Mouse (Mus musculus): ENCODE results near the gene Parn. TPM values are rescaled to one million over a fixed set of nuclear protein-coding genes. Genes with fewer than 3 reads are reported as not detected.

The Parn gene
- total and polyA plus RNA-seq, 3 experiments, result 48.7 to 88.6 (median 62.6) TPM

DNA sequence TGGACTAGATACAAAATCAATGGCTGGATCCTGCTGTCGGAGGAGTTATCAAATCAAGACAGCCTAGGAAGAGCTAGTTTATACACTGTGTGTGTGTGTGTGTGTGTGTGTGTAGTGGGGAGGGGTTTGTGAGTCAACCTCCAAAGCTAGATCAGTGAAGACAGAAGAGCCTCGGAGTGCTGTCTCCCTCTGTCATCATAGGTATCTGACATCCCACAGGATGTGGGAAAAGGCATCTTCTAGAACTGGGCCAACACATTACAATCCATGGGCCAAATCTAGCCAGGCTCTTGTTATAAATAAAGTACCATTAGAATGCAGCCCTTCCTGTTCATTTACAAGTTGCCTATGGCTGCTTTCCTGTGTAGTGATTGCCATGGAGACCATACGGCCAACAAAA lies 163.5 kb downstream of the Parn start:
- Histone ChIP-seq H3K27me3 (replicated peaks) (no peaks in the 10 kb centered on the region), H3K79me2 (replicated peaks; ENCODE audit: control insufficient read depth, extremely low read depth, insufficient read depth, poor library complexity, severe bottlenecking) (no peaks in the 10 kb centered on the region), H3K4me1 (ENCODE audit: control insufficient read depth in 1 of 2, insufficient read depth in 2 of 2) (peaks cover 23 to 28% of the 10 kb centered on the region in 2 experiments), H3K36me3 (replicated peaks in 1 of 2; ENCODE audit: control insufficient read depth in 1 of 2, insufficient read depth in 1 of 2, low read length in 1 of 2) (no peaks in the 10 kb centered on the region), H3K27ac (ENCODE audit: insufficient read depth, low read depth) (no peak overlapping the region), H3K4me2 (ENCODE audit: insufficient read depth, low read depth, poor library complexity, severe bottlenecking) (no peak overlapping the region), H3K9ac (ENCODE audit: insufficient read depth, low read depth) (no peak overlapping the region), H3K9me3 (replicated peaks; ENCODE audit: low read length) (no peaks in the 10 kb centered on the region), H3K4me3 (replicated peaks in 1 of 3; ENCODE audit: low read depth in 2 of 3, low read length in 2 of 3, poor library complexity in 1 of 3) (no peak overlapping the region)
- in situ Hi-C loops (cut with MboI; ENCODE audit: low pct_ligation_motif_present, low pct_unique_long_range_greater_than_20kb, low sequenced_read_pairs), result no loop called here
- no peak for TF ChIP-seq UBTF (IDR thresholded peaks at IDR 0.05; ENCODE audit: low read depth, low read length)
- no peak for TF ChIP-seq POLR2A (IDR thresholded peaks at IDR 0.05; ENCODE audit: low read depth, low read length)
- TF ChIP-seq ELF1 (IDR thresholded peaks at IDR 0.05; ENCODE audit: low read depth, low read length), result no peak
- TF ChIP-seq NELFE (IDR thresholded peaks at IDR 0.05; ENCODE audit: low read depth, low read length), result no peak
- no peak for TF ChIP-seq MAZ (IDR thresholded peaks at IDR 0.05; ENCODE audit: low read depth, low read length)
- TF ChIP-seq ZMIZ1 (IDR thresholded peaks at IDR 0.05; ENCODE audit: low read depth, low read length), result no peak
- no peak for TF ChIP-seq JUND (conservative IDR thresholded peaks at IDR 0.05; ENCODE audit: low read depth, low read length)
- TF ChIP-seq POLR2AphosphoS2 (IDR thresholded peaks at IDR 0.05; ENCODE audit: low read depth, low read length), result no peak
- TF ChIP-seq USF1 (IDR thresholded peaks at IDR 0.05; ENCODE audit: low read depth, low read length), result no peak
- TF ChIP-seq EP300 (IDR thresholded peaks at IDR 0.05; ENCODE audit: low read length), result no peak
- TF ChIP-seq CTCF (conservative IDR thresholded peaks at IDR 0.05 in 1 of 2, IDR thresholded peaks at IDR 0.05 in 1 of 2; ENCODE audit: low read depth in 2 of 2, low read length in 2 of 2), result no peak
- no peak for TF ChIP-seq HCFC1 (IDR thresholded peaks at IDR 0.05; ENCODE audit: low read depth, low read length)
- TF ChIP-seq CHD2 (IDR thresholded peaks at IDR 0.05; ENCODE audit: low read length), result no peak
- TF ChIP-seq CHD1 (IDR thresholded peaks at IDR 0.05; ENCODE audit: low read depth, low read length), result no peak
- TF ChIP-seq E2F4 (IDR thresholded peaks at IDR 0.05; ENCODE audit: insufficient replicate concordance, low read depth, low read length), result no peak
- DNase-seq (ENCODE audit: extremely low read depth), result no peak
- dilution Hi-C loops (cut with MboI; ENCODE audit: extremely low pct_ligation_motif_present, extremely low pct_unique_long_range_greater_than_20kb, low sequenced_read_pairs), result no loop called here

- TF ChIP-seq SMC3 (IDR thresholded peaks at IDR 0.05; ENCODE audit: low read depth, low read length) (no peak), BHLHE40 (IDR thresholded peaks at IDR 0.05; ENCODE audit: low read depth, low read length) (no peak), SIN3A (IDR thresholded peaks at IDR 0.05; ENCODE audit: low read length) (no peak), MAFK (IDR thresholded peaks at IDR 0.05; ENCODE audit: insufficient replicate concordance, low read length) (no peak), USF1 (IDR thresholded peaks at IDR 0.05; ENCODE audit: low read depth, low read length) (no peak), ZC3H11A (IDR thresholded peaks at IDR 0.05; ENCODE audit: low read depth, low read length) (no peak), JUND (conservative IDR thresholded peaks at IDR 0.05; ENCODE audit: low read depth, low read length) (no peak), RCOR1 (conservative IDR thresholded peaks at IDR 0.05; ENCODE audit: low read depth, low read length) (no peak), ELF1 (IDR thresholded peaks at IDR 0.05; ENCODE audit: low read depth, low read length) (no peak), ZKSCAN1 (IDR thresholded peaks at IDR 0.05; ENCODE audit: borderline replicate concordance, low read depth, low read length) (no peak), POLR2A (IDR thresholded peaks at IDR 0.05; ENCODE audit: low read depth, low read length) (no peak), IRF4 (IDR thresholded peaks at IDR 0.05; ENCODE audit: low read depth, low read length) (no peak), TBP (conservative IDR thresholded peaks at IDR 0.05; ENCODE audit: low read depth, low read length) (no peak), EP300 (IDR thresholded peaks at IDR 0.05; ENCODE audit: low read length) (no peak), MXI1 (IDR thresholded peaks at IDR 0.05; ENCODE audit: low read depth, low read length) (no peak), ZMIZ1 (IDR thresholded peaks at IDR 0.05; ENCODE audit: low read depth, low read length) (no peak), MEF2A (IDR thresholded peaks at IDR 0.05; ENCODE audit: borderline replicate concordance, low read depth, low read length) (no peak), GABPA (IDR thresholded peaks at IDR 0.05; ENCODE audit: insufficient replicate concordance, low read depth, low read length) (no peak), CTCF (conservative IDR thresholded peaks at IDR 0.05 in 1 of 2, IDR thresholded peaks at IDR 0.05 in 1 of 2; ENCODE audit: low read depth in 2 of 2, low read length in 2 of 2) (no peak), JUN (IDR thresholded peaks at IDR 0.05; ENCODE audit: insufficient read depth, low read depth, low read length) (no peak)
- dilution Hi-C loops (cut with MboI; ENCODE audit: extremely low pct_ligation_motif_present, extremely low pct_unique_long_range_greater_than_20kb, low sequenced_read_pairs), result no loop called here
- in situ Hi-C loops (cut with MboI; ENCODE audit: low pct_ligation_motif_present, low pct_unique_long_range_greater_than_20kb, low sequenced_read_pairs), result no loop called here
Observed at GRCm38 (mm10) chr16:13498923-13499322, 169.0 kb downstream of the Parn start.

More at GRCm38 (mm10) chr16:13498923-13499322, 169.0 kb downstream of the Parn start:
- no peak for DNase-seq (ENCODE audit: extremely low read depth)
- H3K4me2 ChIP-seq (ENCODE audit: insufficient read depth, low read depth, poor library complexity, severe bottlenecking), result no peak overlapping the region
- H3K9me3 ChIP-seq (replicated peaks; ENCODE audit: low read length), result no peaks in the 10 kb centered on the region
- no peaks in the 10 kb centered on the region for H3K36me3 ChIP-seq (replicated peaks in 1 of 2; ENCODE audit: control insufficient read depth in 1 of 2, insufficient read depth in 1 of 2, low read length in 1 of 2)
- H3K79me2 ChIP-seq (replicated peaks; ENCODE audit: control insufficient read depth, extremely low read depth, insufficient read depth, poor library complexity, severe bottlenecking), result no peaks in the 10 kb centered on the region
- no peaks in the 10 kb centered on the region for H3K27me3 ChIP-seq (replicated peaks)
- no peak overlapping the region for H3K4me3 ChIP-seq (replicated peaks in 1 of 3; ENCODE audit: low read depth in 2 of 3, low read length in 2 of 3, poor library complexity in 1 of 3)
- no peak overlapping the region for H3K9ac ChIP-seq (ENCODE audit: insufficient read depth, low read depth)
- H3K27ac ChIP-seq (ENCODE audit: insufficient read depth, low read depth), result no peak overlapping the region
- H3K4me1 ChIP-seq (ENCODE audit: control insufficient read depth in 1 of 2, insufficient read depth in 2 of 2), result no peaks in the 10 kb centered on the region
